Mouse (Mus musculus) hindbrain, embryonic 15.5 days (tissue): ENCODE measurements at regions not wholly inside any gene's neighbourhood (a gene's known extent, or its start where the extent isn't known, plus 50 kb on each side); places are given as distances from the start of the nearest gene placed in this dataset.

Experiments used
- ATAC-seq: fragments of 200-750 bp; cut with Nextera tagmentation; 2 replicates; pipeline ENCODE4 v1.8.0; 2017; ENCODE audit warnings: low read depth, moderate number of reproducible peaks, moderate TSS enrichment; ENCODE audit not compliant: low FRiP score
- H3K27ac ChIP-seq: fragments of 300-500 bp; sonication (generic); replicated peaks from 2 replicates; pipeline ENCODE4 v1.5.1; 2015; ENCODE audit warnings: mild to moderate bottlenecking, inconsistent platforms
- H3K27me3 ChIP-seq: fragments of 300-500 bp; sonication (generic); 2 replicates; pipeline ENCODE4 v1.6.1; 2015; ENCODE audit warnings: control low read depth, inconsistent platforms
- H3K36me3 ChIP-seq: fragments of 300-500 bp; sonication (generic); 2 replicates; pipeline ENCODE4 v1.6.1; 2015; ENCODE audit warnings: control low read depth, inconsistent platforms
- H3K4me1 ChIP-seq: fragments of 300-500 bp; sonication (generic); replicated peaks from 2 replicates; pipeline ENCODE4 v1.6.1; 2015; ENCODE audit warnings: control low read depth, inconsistent platforms
- H3K4me2 ChIP-seq: fragments of 300-500 bp; sonication (generic); 2 replicates; pipeline ENCODE4 v1.6.1; 2015; ENCODE audit warnings: moderate library complexity, mild to moderate bottlenecking, inconsistent platforms
- H3K4me3 ChIP-seq: fragments of 300-500 bp; sonication (generic); 2 replicates; pipeline ENCODE4 v1.5.1; 2015; ENCODE audit warnings: mild to moderate bottlenecking, inconsistent platforms
- H3K9ac ChIP-seq: fragments of 300-500 bp; sonication (generic); 2 replicates; pipeline ENCODE4 v1.6.1; 2015; ENCODE audit warnings: inconsistent platforms
- H3K9me3 ChIP-seq: fragments of 300-500 bp; sonication (generic); 2 replicates; pipeline ENCODE4 v1.6.1; 2016; ENCODE audit warnings: control low read depth, inconsistent platforms
- WGBS: fragments of 180-500 bp; shearing (Covaris S2); methylation state at CpG from one replicate; pipeline ENCODE4 v1.1.7; 2015; 5-methylcytosine and 5-hydroxymethylcytosine counted together

GRCm38 (mm10) chr4:125194722-125195380, 67.2 kb upstream of the Zc3h12a start:
- Histone ChIP-seq H3K9ac (no peak overlapping the region), H3K4me2 (peak overlapping the region; percentile 12; the same call in 1 of the 2 replicates), H3K4me3 (no peak overlapping the region)

GRCm38 (mm10) chr4:125194298-125194697, 66.7 kb upstream of the Zc3h12a start:
- Histone ChIP-seq H3K9me3 (no peaks in the 10 kb centered on the region), H3K4me1 (peaks cover 28% of the 10 kb centered on the region), H3K4me2 (peak overlapping the region; percentile 12; the same call in 1 of the 2 replicates), H3K9ac (no peak overlapping the region), H3K27me3 (no peaks in the 10 kb centered on the region), H3K4me3 (no peak overlapping the region), H3K36me3 (no peaks in the 10 kb centered on the region), H3K27ac (no peak overlapping the region)
- ATAC-seq, result peak; percentile 57; the same call in 1 of the 2 replicates
- 54% methylated on average over 12 of the region's 12 CpGs for WGBS

More at GRCm38 (mm10) chr4:125194722-125195380, 67.2 kb upstream of the Zc3h12a start:
- H3K9me3 ChIP-seq, result no peaks in the 10 kb centered on the region
- no peak for ATAC-seq
- peak overlapping the region; percentile 35 for H3K27ac ChIP-seq
- H3K4me1 ChIP-seq, result peaks cover 28% of the 10 kb centered on the region
- WGBS, result 8% methylated on average over 12 of the region's 12 CpGs
- peaks cover 3% of the 10 kb centered on the region; the same call in 1 of the 2 replicates for H3K27me3 ChIP-seq
- H3K36me3 ChIP-seq, result no peaks in the 10 kb centered on the region

- Histone ChIP-seq H3K4me3 (no peak overlapping the region), H3K36me3 (no peaks in the 10 kb centered on the region), H3K4me2 (no peak overlapping the region), H3K4me1 (peaks cover 28% of the 10 kb centered on the region), H3K9ac (no peak overlapping the region), H3K27ac (no peak overlapping the region), H3K27me3 (no peaks in the 10 kb centered on the region), H3K9me3 (no peaks in the 10 kb centered on the region)
- no peak for ATAC-seq
- WGBS, result 75% methylated on average over 9 of the region's 9 CpGs
Measured at GRCm38 (mm10) chr4:125191680-125192079, 64.0 kb upstream of the Zc3h12a start.

DNA sequence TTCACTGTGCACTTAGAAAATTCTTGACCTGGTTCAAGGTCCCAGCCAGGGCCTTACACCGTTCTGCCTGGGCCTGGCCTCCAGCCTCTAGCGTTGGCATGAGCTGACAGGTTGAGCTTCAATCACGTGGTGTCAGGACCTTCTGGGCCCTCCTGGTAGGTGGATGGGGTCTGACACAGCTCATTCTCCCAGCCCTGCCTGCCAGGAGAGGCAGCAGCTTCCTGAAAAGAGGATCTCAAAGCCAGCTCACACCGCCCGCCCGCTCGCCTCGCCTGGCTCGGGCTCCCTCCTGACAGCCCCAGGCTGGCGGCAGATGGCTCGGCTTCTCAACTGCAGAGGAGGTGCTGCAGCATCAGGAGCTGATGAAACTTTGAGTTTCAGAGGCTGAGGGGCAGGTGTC, 63.4 kb upstream of the Zc3h12a start:
- H3K27me3 ChIP-seq, result no peaks in the 10 kb centered on the region
- H3K36me3 ChIP-seq, result no peaks in the 10 kb centered on the region
- peaks cover 25% of the 10 kb centered on the region for H3K4me1 ChIP-seq
- no peak overlapping the region for H3K9ac ChIP-seq
- 0 out of 2 replicates have a peak overlapping the region, but pooled peaks have one; percentile 9 for H3K27ac ChIP-seq
- H3K4me2 ChIP-seq, result no peak overlapping the region
- ATAC-seq, result peak; percentile 55; the same call in 1 of the 2 replicates
- no peaks in the 10 kb centered on the region for H3K9me3 ChIP-seq
- WGBS, result 17% methylated on average over 11 of the region's 11 CpGs
- H3K4me3 ChIP-seq, result no peak overlapping the region

DNA sequence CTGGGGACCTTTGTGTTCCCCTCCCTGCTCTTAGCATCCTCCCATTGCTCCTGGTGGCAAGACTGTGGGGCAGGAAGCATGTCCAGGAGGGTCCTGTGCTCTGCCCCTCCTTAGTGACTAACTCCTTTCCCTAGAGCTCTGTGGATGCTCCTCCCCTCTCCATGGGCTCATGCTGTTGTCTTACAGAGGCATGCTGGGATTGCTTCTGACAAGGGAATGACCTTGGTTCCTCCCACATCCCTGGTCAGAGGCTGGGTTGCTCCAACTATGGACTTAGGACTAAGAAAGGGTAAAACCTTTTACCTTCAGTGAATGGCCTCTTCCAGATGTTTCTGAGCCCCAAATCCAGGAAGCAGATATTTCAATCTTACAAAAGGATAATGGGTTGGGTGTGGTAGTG, 62.3 kb upstream of the Zc3h12a start:
- Histone ChIP-seq H3K4me3 (no peak overlapping the region), H3K9ac (no peak overlapping the region), H3K36me3 (no peaks in the 10 kb centered on the region), H3K9me3 (no peaks in the 10 kb centered on the region), H3K27ac (no peak overlapping the region), H3K4me2 (no peak overlapping the region), H3K27me3 (no peaks in the 10 kb centered on the region), H3K4me1 (peaks cover 16% of the 10 kb centered on the region)
- no peak for ATAC-seq

DNA sequence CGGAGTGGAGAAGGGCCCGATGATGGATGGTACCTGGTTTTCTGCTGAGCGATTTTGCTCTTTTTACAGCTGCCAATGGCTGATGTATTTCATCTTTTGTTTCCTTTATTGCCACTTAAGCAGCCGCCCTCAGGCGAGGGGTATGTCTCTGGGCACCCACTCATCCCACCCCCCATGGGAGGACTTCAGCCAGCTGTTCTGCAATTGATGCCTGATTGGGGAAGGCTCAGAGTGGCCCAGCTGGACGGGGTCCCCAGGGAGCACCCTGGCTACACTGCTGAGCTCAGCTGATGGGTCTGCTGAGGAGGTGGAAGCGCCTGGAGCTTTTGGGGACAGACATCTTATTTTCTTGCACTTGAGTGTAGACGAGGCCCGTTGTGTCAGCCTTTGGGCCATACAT, 58.6 kb upstream of the Zc3h12a start:
- no peak for ATAC-seq
- no peak overlapping the region for H3K27ac ChIP-seq
- no peaks in the 10 kb centered on the region for H3K36me3 ChIP-seq
- peaks cover 4% of the 10 kb centered on the region; the same call in 1 of the 2 replicates for H3K4me1 ChIP-seq
- H3K9ac ChIP-seq, result no peak overlapping the region
- no peaks in the 10 kb centered on the region for H3K9me3 ChIP-seq
- no peaks in the 10 kb centered on the region for H3K27me3 ChIP-seq
- WGBS, result 47% methylated on average over 9 of the region's 9 CpGs
- no peak overlapping the region for H3K4me3 ChIP-seq
- no peak overlapping the region for H3K4me2 ChIP-seq

DNA sequence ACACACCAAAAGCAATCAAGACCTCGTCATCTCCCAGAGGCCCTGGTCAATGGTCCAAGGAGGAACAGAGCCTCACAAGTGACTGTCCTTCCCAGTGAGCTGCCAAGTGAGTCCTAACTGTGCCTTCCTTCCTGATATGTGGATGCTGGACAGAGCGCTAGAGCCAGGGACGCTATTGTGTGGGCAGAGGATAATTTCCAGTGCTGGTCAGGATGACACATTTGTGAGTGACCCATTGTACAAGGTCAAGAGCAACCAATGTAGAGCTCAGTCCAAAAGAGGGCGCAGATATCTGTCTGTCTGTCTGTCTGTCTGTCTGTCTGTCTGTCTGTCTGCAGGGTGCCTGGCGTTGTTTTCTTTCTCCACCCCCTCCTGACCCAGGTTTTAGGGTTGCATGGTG, 57.4 kb upstream of the Zc3h12a start:
- WGBS, result 87% methylated on average over 5 of the region's 5 CpGs
- H3K27me3 ChIP-seq, result no peaks in the 10 kb centered on the region

DNA sequence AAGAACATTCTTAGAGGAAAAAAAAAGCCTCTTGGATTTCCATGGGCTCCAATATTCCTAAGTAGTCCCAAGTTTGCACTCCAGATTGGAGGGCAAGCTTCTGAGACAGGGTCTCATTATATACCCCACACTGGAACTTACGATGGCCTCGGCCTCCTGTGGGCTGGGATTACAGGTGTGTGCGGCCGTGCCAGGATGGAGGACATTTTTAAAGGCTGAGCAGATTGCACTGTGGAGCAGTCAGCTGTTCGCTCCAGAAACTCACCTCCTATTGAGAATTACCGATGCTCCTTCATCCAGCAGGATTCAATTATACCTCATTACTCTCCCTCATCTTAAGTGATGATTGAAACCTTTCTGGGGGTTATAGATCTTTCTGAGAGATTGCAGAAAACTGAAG, 53.3 kb upstream of the Zc3h12a start:
- H3K9ac ChIP-seq, result no peak overlapping the region
- H3K36me3 ChIP-seq, result no peaks in the 10 kb centered on the region
- no peak overlapping the region for H3K4me2 ChIP-seq
- no peak overlapping the region for H3K27ac ChIP-seq
- H3K27me3 ChIP-seq, result no peaks in the 10 kb centered on the region
- ATAC-seq, result no peak
- no peak overlapping the region for H3K4me3 ChIP-seq
- H3K4me1 ChIP-seq, result 0 out of 2 replicates have a peak, but pooled peaks cover 3% of the 10 kb centered on the region
- WGBS, result 69% methylated on average over 6 of the region's 6 CpGs
- no peaks in the 10 kb centered on the region for H3K9me3 ChIP-seq

More for the DNA sequence above, 57.4 kb upstream of the Zc3h12a start:
- Histone ChIP-seq H3K27ac (no peak overlapping the region), H3K4me1 (no peaks in the 10 kb centered on the region), H3K4me2 (no peak overlapping the region), H3K4me3 (no peak overlapping the region), H3K9ac (no peak overlapping the region), H3K9me3 (no peaks in the 10 kb centered on the region), H3K36me3 (no peaks in the 10 kb centered on the region)
- no peak for ATAC-seq

DNA sequence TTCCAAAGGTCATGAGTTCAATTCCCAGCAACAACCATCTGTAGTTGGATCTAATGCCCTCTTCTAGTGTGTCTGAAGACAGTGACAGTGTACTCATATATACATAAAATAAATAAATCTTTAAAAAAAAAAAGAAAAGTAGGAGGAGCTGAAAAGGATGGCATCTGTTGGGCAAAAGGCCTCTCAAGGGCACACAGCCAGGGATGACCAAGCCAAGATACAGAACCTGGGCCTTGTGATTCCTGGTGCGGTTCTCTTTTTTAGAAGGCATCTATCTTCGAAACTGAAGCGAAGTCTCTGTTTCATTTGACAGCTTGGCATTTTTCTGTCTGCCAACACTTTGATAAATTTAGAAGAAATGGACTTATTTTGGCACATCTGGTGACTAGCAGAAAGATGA, 50.9 kb upstream of the Zc3h12a start:
- Histone ChIP-seq H3K27ac (no peak overlapping the region), H3K4me2 (no peak overlapping the region), H3K36me3 (no peaks in the 10 kb centered on the region), H3K27me3 (no peaks in the 10 kb centered on the region), H3K4me3 (no peak overlapping the region), H3K9me3 (no peaks in the 10 kb centered on the region), H3K9ac (no peak overlapping the region), H3K4me1 (0 out of 2 replicates have a peak, but pooled peaks cover 6% of the 10 kb centered on the region)
- WGBS, result 95% methylated on average over 3 of the region's 3 CpGs
- no peak for ATAC-seq

DNA sequence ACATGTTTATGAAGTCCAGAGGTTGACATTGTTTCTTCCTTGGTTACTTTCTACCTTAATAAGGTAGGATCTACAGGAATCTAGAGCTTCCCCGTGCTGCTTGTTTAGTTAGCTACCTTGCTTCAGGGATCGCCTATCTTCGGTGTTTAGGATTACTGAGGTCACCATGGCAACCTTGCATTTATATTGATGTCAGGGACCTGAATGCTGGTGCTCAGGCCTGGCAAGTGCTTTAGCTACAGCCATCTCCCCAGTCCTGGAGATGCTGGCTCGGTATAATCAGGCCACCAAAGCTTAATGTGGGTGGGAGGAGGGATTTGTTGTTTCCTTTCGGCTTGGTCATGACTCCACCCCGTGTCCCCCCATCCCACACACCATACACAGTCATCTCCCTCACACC, 50.0 kb upstream of the Zc3h12a start:
- 50% methylated on average over 6 of the region's 6 CpGs for WGBS
- Histone ChIP-seq H3K4me3 (no peak overlapping the region), H3K27me3 (no peaks in the 10 kb centered on the region)

More for the DNA sequence above, 50.0 kb upstream of the Zc3h12a start:
- no peak overlapping the region for H3K9ac ChIP-seq
- no peak overlapping the region for H3K4me2 ChIP-seq
- ATAC-seq, result no peak
- no peaks in the 10 kb centered on the region for H3K9me3 ChIP-seq
- 0 out of 2 replicates have a peak, but pooled peaks cover 6% of the 10 kb centered on the region for H3K4me1 ChIP-seq
- no peak overlapping the region for H3K27ac ChIP-seq
- H3K36me3 ChIP-seq, result no peaks in the 10 kb centered on the region
